Mouse (Mus musculus) ovary, adult 2 months (tissue): Measurements from ENCODE around the gene Tmem35b. TPM values are rescaled to one million over a fixed set of nuclear protein-coding genes. Genes with fewer than 3 reads are reported as not detected.

Source experiments
- polyA plus RNA-seq: library from polyadenylated mRNA; depleted of rRNA; stranded (reverse); fragments of >200 nt; gene quantifications from 2 replicates; pipeline ENCODE4 v1.2.3, GENCODE M21; 2012; rRNA removed

Gene Tmem35b
- 16.1 and 23.1 TPM in 2 replicates for polyA plus RNA-seq

GRCm38 (mm10) chr4:127123391-127123790 is at the start of gene Tmem35b:
Gene Tmem35b (plus strand): TSS chr4:127123691.

DNA sequence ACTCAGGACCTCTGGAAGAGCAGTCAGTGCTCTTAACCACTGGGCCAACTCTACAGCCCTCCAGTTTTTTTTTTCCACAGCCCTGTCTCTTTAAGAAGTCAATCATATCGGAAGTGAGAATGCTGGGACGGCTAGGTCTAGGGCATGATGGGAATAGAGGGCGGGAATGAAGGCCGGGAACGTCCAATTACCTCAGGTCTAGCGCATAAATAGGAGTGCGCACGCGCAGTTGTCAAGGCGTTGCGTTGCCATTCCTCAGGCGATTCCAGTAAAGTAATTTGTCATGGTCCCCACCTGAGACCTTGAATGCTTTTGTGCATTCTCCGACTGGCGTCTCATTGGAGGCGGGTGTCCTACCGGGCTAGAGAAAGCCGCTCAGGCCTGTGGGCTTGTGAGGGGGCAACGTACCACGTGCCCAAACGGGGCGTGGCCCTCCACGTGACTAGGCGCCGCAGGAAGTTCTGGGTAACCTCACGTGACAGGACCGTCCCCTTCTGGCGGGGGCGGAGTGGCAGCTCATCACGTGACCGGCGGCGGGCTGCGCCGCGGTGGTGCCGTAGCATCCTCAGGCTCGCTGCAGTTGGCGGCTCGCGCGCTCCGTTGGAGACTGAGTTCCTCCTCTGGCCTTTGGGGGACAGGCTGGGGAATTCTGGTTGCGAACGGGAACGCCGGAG is 46.5 kb upstream of the Tmem35b start, which contains the start of gene Zmym6:
Gene Zmym6, plus strand, starts transcription at position 509 of the 674 bp plus-strand sequence.

GRCm38 (mm10) chr4:127168914-127169345 is 45.4 kb downstream of the Tmem35b start, which contains the start of gene Dlgap3:
Gene Dlgap3 (plus strand): TSS chr4:127169204.

Other genes starting within 250 kb of the Tmem35b start
- gene Zmym4, start 155.6 kb upstream of the Tmem35b start, polyA plus RNA-seq: 4.7 and 5.6 TPM in 2 replicates
- gene Sfpq, start 102.4 kb upstream of the Tmem35b start, polyA plus RNA-seq: 104 and 135 TPM in 2 replicates
- 1.4 and 1.9 TPM in 2 replicates for gene Zmym1, start 62.5 kb upstream of the Tmem35b start, polyA plus RNA-seq
- gene Zmym6, start 46.3 kb upstream of the Tmem35b start, polyA plus RNA-seq: 3.6 and 5.4 TPM in 2 replicates
- gene Dlgap3, start 45.5 kb downstream of the Tmem35b start, polyA plus RNA-seq: 0.87 and 0.97 TPM in 2 replicates
- gene Smim12, start 120.1 kb downstream of the Tmem35b start, polyA plus RNA-seq: 41.0 and 44.4 TPM in 2 replicates
- gene Gja4, start 190.3 kb downstream of the Tmem35b start, polyA plus RNA-seq: 69.4 and 72.3 TPM in 2 replicates
- 0.94 and 1.4 TPM in 2 replicates for gene Gjb3, start 207.2 kb downstream of the Tmem35b start, polyA plus RNA-seq
- gene Gjb4, start 230.4 kb downstream of the Tmem35b start, polyA plus RNA-seq: 0.37 and 0.90 TPM in 2 replicates
- gene Gjb5, start 234.5 kb downstream of the Tmem35b start, polyA plus RNA-seq: 1.0 and 1.2 TPM in 2 replicates